In the genomic region with DNA sequence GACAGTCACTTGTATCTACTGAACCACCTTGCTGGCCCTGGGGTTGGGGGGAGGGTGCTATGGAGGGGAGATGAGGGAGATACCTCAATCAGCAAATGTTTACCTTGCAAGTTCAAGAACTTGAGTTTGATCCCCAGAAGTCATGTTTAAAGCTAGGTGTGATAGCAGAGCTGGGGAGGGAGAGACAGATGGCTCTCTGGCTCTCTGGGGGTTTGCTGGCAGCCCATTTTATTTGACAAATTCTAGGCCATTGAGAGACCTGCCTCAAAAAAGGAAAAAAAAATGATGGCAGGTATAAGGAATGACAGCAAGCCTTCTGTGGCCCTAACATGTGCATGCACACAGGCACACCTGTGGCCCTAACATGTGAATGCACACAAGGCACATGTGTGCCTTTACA, we compare ENCODE assay signal across 25 mouse cellular contexts. TPM values are rescaled to one million over a fixed set of nuclear protein-coding genes. Genes with fewer than 3 reads are reported as not detected.
A peak's percentile ranks its signal among the peaks of the same experiment; 100 is the strongest.
DNase-seq lines count a peak whose midpoint lies in the region; ATAC-seq lines count a peak whose summit lies in the region.
"Had no signal": no experiment of that assay in that cellular context is flagged by ENCODE, and none has a peak within 500 bp of the region (broad histone marks: within the 10 kb centered on the region; RNA-seq: fewer than 3 reads in every experiment).

No protein-coding gene starts in this region.

- H3K27ac ChIP-seq in kidney, embryonic 14.5 days (ENCODE audit: low read depth, low read length) = no peak overlapping the region
- H3K27ac ChIP-seq: embryonic facial prominence, embryonic 12.5 days; gastrocnemius, adult 2 months; kidney, embryonic 15.5 days; liver, embryonic 14.5 days; midbrain, embryonic 10.5 days had no signal

- no peaks in the 10 kb centered on the region for H3K9me3 ChIP-seq in kidney, embryonic 14.5 days (ENCODE audit: control insufficient read depth, low read length)
- H3K9me3 ChIP-seq: embryonic facial prominence, embryonic 12.5 days; hindbrain, embryonic 12.5 days; kidney, embryonic 15.5 days; midbrain, embryonic 10.5 days; midbrain, embryonic 15.5 days had no signal

- 0 out of 2 replicates have a peak, but pooled peaks have one; percentile 9 for ATAC-seq in kidney, embryonic 14.5 days (ENCODE audit: low FRiP score, low TSS enrichment)
- ATAC-seq: intestine, postnatal 0 days; midbrain, embryonic 15.5 days had no signal

- H3K9ac ChIP-seq in kidney, embryonic 14.5 days (ENCODE audit: low read depth, low read length) = no peak overlapping the region
- H3K9ac ChIP-seq: embryonic facial prominence, embryonic 12.5 days; hindbrain, embryonic 12.5 days; kidney, embryonic 15.5 days; liver, embryonic 14.5 days; midbrain, embryonic 15.5 days had no signal

- H3K27me3 ChIP-seq in kidney, embryonic 14.5 days (ENCODE audit: control insufficient read depth, insufficient read depth, low read length) = no peaks in the 10 kb centered on the region
- H3K27me3 ChIP-seq: embryonic facial prominence, embryonic 12.5 days; hindbrain, embryonic 12.5 days; kidney, embryonic 15.5 days; midbrain, embryonic 15.5 days had no signal

- no peaks in the 10 kb centered on the region for H3K36me3 ChIP-seq in kidney, embryonic 14.5 days (ENCODE audit: control insufficient read depth, insufficient read depth, low read length)
- H3K36me3 ChIP-seq: embryonic facial prominence, embryonic 12.5 days; hindbrain, embryonic 12.5 days; kidney, embryonic 15.5 days; midbrain, embryonic 10.5 days; midbrain, embryonic 15.5 days had no signal

- DNase-seq in kidney, adult 11 months = no peak
- DNase-seq in cerebellum, adult 18-20 months = peak; percentile 46 to 63
- peak; percentile 33 for DNase-seq in cerebellum, adult 8-10 months
- peak; percentile 42 to 47 for DNase-seq in cerebellum, postnatal 36 days
- DNase-seq in spleen, postnatal 36 days (ENCODE audit: low spot score in 2 of 2) = no peak
- DNase-seq: B cell, adult 2 months; gastrocnemius, adult 2 months; gastrocnemius, postnatal 36 days; heart, adult 18-20 months; heart, postnatal 36 days; liver; lung, adult 2 months; right cerebral cortex, adult 18-20 months; spleen, adult 18-20 months; thymus, adult 2 months; thymus, postnatal 36 days had no signal

- H3K4me2 ChIP-seq in kidney, embryonic 14.5 days (replicated peaks; ENCODE audit: low read depth, low read length) = no peak overlapping the region
- H3K4me2 ChIP-seq: embryonic facial prominence, embryonic 12.5 days; heart, embryonic 11.5 days; hindbrain, embryonic 12.5 days; kidney, embryonic 15.5 days; midbrain, embryonic 15.5 days had no signal

- no peak overlapping the region for H3K4me3 ChIP-seq in kidney, embryonic 14.5 days (ENCODE audit: low read length)
- H3K4me3 ChIP-seq: embryonic facial prominence, embryonic 12.5 days; gastrocnemius, adult 2 months; hindbrain, embryonic 12.5 days; kidney, embryonic 15.5 days; midbrain, embryonic 10.5 days; midbrain, embryonic 15.5 days had no signal

- 0 out of 2 replicates have a peak, but pooled peaks cover 3% of the 10 kb centered on the region for H3K4me1 ChIP-seq in kidney, embryonic 14.5 days (ENCODE audit: control insufficient read depth, insufficient read depth, low read length)
- H3K4me1 ChIP-seq: embryonic facial prominence, embryonic 12.5 days had no signal

RNA-seq across cellular contexts. Expression of gene St8sia1, which starts 26.2 kb away (rescaled TPM):
- polyA plus RNA-seq in kidney, embryonic 14.5 days (2014; fragmentation: Nextera tagmentation; extraction: Ambion mirVana) = 2.4 and 3.5 TPM in 2 replicates

Comparison
In these comparisons a context has a peak if more than half of its experiments do, and no peak if none do; other contexts are left out.
1. DNase-seq: peak in cerebellum, adult 18-20 months (2 of 2), cerebellum, adult 8-10 months (single experiment) and cerebellum, postnatal 36 days (2 of 2); none in kidney, adult 11 months (single experiment) and spleen, postnatal 36 days (0 of 2).